Comparison of ENCODE assay signal across 8 mouse cellular contexts in the genomic region with DNA sequence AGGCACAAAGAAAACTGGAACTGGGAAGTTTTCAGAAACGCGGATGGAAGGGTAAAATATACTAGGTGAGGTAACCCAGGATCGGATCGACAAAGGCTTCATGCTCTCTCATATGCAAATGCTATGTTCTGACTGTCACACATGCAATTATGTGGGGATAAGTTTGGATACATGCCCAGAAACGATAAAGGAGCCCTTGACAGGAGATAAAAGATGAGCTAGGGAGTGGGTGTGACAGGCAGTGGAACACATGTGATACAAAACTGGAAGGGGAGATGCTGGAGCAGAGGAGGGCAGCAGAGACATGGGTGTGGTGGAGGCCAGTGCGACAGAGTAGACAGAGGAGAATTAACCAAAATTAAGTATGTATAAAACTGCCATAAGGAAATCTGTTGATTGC.
"Had no signal": no experiment of that assay in that cellular context is flagged by ENCODE, and none has a peak within 500 bp of the region (broad histone marks: within the 10 kb centered on the region; RNA-seq: fewer than 3 reads in every experiment).

No protein-coding gene starts in this region.

- H3K4me2 ChIP-seq: limb, embryonic 12.5 days; liver, embryonic 13.5 days had no signal

- H3K4me3 ChIP-seq: limb, embryonic 12.5 days; liver, embryonic 13.5 days had no signal

- H3K4me1 ChIP-seq: liver, embryonic 13.5 days had no signal

- H3K36me3 ChIP-seq: limb, embryonic 12.5 days; liver, embryonic 13.5 days had no signal

- DNase-seq: kidney, postnatal 36 days; liver; liver, embryonic 13.5 days; liver, postnatal 0 days; thymus, adult 18-20 months; thymus, postnatal 14 days had no signal

- ATAC-seq: liver, postnatal 0 days had no signal

- H3K9me3 ChIP-seq: limb, embryonic 12.5 days; liver, embryonic 13.5 days had no signal

- H3K27ac ChIP-seq: kidney, postnatal 0 days; limb, embryonic 12.5 days; liver, embryonic 13.5 days had no signal

- H3K27me3 ChIP-seq: limb, embryonic 12.5 days; liver, embryonic 13.5 days had no signal

- H3K9ac ChIP-seq: limb, embryonic 12.5 days; liver, embryonic 13.5 days; liver, postnatal 0 days had no signal
